Mouse (Mus musculus): ENCODE results near the gene Hey2. TPM values are rescaled to one million over a fixed set of nuclear protein-coding genes. Genes with fewer than 3 reads are reported as not detected.

Hey2 gene
- not detected for total RNA-seq (2023)

DNA sequence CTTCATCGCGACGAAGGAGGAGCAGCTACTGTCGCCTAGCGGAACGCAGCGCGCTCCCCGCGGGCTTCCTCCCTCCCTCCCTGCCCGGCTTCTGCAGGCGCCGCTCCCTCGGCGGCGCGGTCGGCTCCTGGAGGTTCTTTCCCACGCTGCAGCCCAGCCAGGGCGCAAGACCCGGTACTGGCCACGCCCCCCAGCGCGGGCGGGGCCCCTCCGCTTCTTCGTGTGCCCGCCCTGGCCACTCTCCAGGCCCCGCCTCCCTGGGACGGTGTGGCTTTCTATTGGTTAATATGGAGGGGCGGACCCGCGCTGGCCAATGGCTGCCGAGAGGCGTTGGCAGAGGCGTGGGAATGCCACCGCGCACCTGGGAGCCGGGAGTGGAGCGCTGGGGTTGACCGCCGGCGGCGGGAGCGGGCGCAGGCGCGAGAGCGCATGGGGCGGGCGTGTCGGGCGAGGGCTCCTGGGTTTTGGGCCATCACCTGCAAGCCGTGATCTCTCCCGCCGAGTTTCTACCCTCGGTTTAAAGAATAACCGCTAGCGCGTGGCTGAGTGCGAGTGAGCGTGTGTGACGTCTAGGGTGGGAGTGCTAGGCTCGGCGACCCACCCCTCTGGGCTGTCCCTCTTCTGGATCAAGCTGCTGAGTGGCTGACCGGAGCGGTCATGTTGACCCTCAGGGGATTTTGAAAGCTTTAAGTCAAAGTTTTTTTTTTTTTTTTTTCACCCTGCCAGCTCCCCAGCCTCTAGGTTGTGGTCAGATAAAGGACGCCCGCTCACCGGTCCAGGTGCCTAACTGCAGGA is at the start of gene Hey2:
Gene Hey2 (minus strand): TSS at position 159 of the 795 bp plus-strand sequence.

DNA sequence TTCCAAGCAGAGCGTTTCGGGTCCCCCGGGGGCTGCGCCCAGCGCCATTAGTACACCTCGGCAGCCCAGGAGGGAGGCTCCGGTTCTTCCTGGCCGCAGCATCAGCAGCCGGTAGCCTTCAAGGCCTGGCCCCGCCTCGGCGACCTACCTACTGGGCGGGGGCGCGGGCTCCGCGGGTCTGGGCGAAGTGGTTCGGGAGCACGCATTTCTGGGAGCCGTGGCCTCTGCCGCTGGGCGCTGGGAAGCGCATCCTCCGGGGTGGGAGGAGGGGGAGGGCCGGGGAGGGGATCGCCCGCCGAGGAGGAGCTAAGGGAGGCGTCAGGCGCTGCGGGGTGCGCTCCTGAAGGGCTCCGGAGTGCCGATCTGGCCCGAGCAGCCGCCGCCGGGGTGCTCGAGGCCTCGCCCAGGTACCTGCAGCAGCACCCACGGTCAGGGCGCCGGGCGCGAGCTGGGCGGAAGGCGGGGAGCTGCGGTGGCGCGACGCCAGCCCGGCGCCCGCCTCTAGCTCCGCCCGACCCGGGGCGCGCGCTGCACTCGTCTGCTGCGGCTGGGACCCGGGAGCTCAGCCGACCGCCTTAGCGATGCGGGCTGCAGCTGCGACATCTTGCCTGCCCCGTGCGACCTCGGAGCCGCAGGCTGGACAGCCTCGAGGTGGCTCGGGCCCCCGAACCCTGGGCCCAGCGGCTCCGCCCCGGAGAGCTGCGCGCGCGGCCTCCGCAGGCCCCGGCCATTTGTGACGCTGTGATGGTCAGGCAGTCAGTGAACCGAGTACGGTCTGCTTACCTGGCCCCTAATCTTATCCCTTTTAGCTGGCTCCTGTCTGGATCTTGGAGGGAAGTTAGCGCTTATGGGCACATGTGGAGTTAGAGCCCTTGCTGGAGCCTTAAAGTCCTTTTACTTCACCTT is 39.7 kb downstream of the Hey2 start, which contains the start of gene Ncoa7:
Gene Ncoa7 (minus strand): TSS at position 646 of the 906 bp plus-strand sequence.

Other genes with a start within 250 kb of the Hey2 start
- 1 to 10 TPM; 3.5 to 3.9 TPM for gene Trmt11, start 242.1 kb downstream of the Hey2 start, total RNA-seq (2023)
- gene Hint3, start 213.2 kb downstream of the Hey2 start, total RNA-seq (2023): 10 to 100 TPM in 1 of 2 experiments, 1 to 10 TPM in 1; 6.5 to 11.5 TPM
- 10 to 100 TPM; 12.5 to 14.4 TPM for gene Ncoa7, start 39.5 kb downstream of the Hey2 start, total RNA-seq (2023)

All from neutrophil, adult 59 days (primary cell).